Mouse (Mus musculus) left cerebral cortex, postnatal 14 days (tissue): ENCODE results near the gene Zfp13. TPM values are rescaled to one million over a fixed set of nuclear protein-coding genes. Genes with fewer than 3 reads are reported as not detected.
A peak's percentile ranks its signal among the peaks of the same experiment; 100 is the strongest.

Experiments
- DNase-seq, 2 experiments: peaks; one replicate each; pipeline ENCODE4 v3.0.0; 2021 to 2022; ENCODE audit warnings: low spot score in 2 of 2, mixed read lengths in 1 of 2
- intact Hi-C: fragments of 180-260 bp; cut with DNase I; formaldehyde crosslinking; loops from one replicate; pipeline ENCODE4 v1.15.1; 2025
- total RNA-seq, 2 experiments: library from RNA; stranded (reverse); gene quantifications; 2 replicates each; pipeline ENCODE4 v1.2.3; 2021

The Zfp13 gene
- total RNA-seq, 2 experiments from 2014 or later, result 28.3 to 29.0 TPM

DNA sequence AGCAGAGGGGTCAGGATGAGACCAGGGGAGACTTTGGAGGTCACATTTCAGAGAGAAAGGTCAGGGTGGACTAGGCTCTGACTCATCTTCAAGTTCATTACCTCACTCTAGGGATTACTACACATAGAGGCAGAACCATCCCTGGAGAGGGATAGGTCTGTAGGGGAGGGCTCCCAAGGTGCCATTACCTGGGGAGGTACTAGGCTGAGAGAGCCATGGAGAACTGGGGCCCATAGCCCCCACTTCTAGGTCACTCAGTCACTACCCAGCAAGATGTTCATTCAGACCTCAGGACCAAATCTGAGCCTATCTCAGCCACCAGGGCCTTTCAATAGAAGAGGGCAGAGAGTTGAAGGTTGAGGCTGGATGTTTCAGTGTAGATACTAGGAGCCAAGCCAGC is 45.0 kb downstream of the Zfp13 start:
- DNase-seq, result no peak
- intact Hi-C loops, result no loop called here

DNA sequence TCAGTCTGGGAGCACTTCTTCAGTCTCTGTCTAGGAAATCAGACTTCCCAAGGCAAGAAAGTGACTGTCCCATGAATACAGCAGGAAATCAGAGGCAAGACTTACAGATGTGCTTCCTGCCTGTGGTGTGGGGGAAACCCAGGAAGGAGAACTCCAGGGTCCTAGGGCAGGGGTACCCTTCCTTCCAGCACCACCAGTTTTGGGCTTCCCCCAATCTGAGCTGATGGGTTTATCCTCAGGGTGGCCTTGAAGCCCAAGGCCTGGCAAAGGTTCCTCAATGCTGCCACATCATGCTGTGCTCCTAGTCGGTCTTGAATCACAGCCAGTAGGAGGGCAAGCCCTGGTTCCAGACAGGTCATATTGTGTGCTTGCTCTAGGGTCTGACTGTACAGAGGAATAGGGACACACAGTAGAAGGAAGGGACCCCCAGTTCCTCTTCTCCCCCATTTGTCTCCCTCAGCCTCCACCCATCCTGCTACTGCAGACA is 45.6 kb downstream of the Zfp13 start:
- DNase-seq, result no peak
- intact Hi-C loops, result no loop called here

DNA sequence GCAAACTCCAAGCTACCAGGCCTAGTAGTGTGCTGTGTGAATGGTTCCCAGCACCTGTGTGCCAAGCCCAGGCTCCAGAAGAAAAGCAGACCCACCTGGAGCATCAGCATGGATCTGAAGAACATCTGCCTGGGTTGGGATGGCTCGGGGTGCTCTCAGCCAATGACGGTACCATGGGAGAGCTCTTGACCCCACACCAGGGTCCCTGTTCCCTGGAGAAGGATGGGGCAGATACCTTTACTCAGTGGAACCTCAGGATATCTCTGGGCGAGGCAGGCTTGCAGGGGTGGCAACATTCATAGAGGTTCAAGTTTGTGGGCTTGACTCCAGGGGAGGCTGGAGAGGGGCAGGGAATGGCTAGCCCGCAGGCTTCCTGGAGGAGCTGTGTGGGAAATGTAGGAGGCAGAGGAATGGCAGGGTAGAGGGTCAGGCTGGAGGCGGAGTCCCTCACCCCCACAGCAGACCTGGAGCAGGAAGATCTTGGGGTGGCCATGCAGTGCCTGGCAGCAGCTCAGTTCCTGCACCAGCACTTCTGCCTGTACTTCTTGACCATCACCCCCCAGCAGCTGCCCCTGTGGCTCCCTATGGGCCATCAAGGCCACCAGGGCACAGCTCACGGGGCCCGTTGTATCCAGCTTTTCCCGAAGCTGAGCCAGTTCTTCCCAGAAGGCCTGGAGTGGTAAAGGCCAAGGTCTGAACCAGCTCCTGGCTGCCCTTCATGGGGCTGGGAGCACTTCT is 46.2 kb downstream of the Zfp13 start:
- intact Hi-C loops, result no loop called here
- DNase-seq, result no peak

DNA sequence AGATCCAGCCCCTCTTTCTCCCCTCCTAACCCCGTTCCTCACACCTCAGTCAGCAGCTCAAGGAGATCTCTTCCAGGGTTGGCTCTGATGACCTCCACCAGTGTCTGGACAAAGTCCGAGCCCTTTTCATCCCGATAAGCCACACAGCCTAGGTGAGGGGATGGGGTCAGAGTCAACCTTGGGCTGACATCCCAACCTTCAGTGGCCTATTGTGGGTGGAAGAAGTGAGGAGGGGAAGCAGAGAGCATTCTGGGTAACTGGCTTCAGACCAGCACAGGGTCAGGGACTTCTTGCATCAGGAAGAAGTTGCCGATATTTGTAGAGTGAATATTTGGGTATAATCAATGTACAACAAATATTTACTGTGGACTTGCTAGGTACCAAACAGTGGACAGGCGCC is 47.3 kb downstream of the Zfp13 start:
- DNase-seq, result no peak

DNA sequence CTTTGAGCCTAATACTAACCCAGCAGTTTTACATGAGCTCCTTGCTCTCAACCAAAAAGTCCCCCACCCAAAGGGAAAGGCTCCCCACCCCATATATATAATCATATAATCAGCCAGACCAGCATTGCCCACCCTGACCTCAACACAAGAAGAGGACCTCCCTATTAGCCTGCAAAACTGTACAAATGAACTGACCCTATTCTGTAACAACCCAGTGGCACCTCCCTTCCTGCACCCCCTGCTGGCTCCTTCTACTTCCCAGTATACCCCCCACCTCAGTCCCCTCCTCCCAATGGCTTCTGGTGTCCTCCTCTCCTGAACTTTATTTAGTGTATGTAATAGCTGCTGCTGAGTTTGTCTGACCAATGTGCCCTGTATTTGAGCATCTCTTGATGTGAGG is 47.9 kb downstream of the Zfp13 start:
- intact Hi-C loops, result no loop called here

More for the DNA sequence above, 47.3 kb downstream of the Zfp13 start:
- intact Hi-C loops, result no loop called here

GRCm38 (mm10) chr17:23550856-23551255 is 48.4 kb downstream of the Zfp13 start:
- intact Hi-C loops, result no loop called here
- no peak for DNase-seq

More for the DNA sequence above, 47.9 kb downstream of the Zfp13 start:
- no peak for DNase-seq

GRCm38 (mm10) chr17:23550188-23550791 is 49.0 kb downstream of the Zfp13 start:
- intact Hi-C loops, result no loop called here
- DNase-seq, result peak; percentile 96 to 98

DNA sequence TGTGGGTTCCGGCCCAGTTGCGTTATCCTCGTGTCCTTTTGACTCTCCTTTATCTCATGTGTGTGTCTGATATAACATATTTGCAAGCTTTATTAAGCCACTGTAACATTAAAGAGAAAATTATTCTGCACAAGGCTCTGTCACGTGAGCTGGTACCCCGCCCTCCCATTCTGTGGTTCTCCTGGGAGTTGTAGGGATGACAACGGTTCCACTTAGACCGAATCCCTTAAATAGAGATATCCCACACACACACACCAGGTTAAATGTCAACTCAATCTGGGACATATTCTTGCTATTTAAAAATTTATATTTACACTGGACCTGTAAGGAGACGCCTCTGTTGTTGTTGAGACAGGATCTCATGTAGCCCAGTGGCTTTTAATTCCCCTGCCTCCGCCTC is 49.8 kb downstream of the Zfp13 start:
- no peak for DNase-seq
- intact Hi-C loops, result loop anchor here (5.0 kb wide), 1 partner anchor 357 kb away; the partner anchor contains the start of gene Zfp40

DNA sequence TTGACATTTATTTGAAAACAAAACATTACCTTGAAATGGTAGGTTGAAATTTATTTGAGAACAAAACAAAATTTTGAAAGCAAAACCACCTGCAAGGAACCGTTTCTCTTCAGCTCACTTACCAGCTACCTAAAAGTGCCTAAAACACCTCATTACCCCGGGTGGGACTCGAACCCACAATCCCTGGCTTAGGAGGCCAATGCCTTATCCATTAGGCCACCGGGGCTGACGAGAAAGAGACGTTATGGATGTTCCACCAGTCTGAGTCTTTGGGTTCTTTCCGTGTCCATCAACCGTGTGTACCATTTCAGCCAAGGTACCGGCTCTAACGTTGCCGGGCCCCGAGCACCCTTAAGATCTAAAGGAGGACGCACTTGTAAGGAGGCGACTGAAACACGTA is 50.7 kb downstream of the Zfp13 start:
- intact Hi-C loops, result loop anchor here (5.0 kb wide), 1 partner anchor 356 kb away; the partner anchor contains the start of gene Zfp40
- peak; percentile 63 to 92 for DNase-seq

GRCm38 (mm10) chr17:23547681-23548443 is 51.4 kb downstream of the Zfp13 start:
- no peak for DNase-seq
- intact Hi-C loops, result loop anchor here (5.0 kb wide), 1 partner anchor 356 kb away; the partner anchor contains the start of gene Zfp40

- peak; percentile 83 to 96 for DNase-seq
- intact Hi-C loops, result loop anchor here (5.0 kb wide), 1 partner anchor 355 kb away; the partner anchor contains the start of gene Zfp40
These were observed 52.4 kb downstream of the Zfp13 start for GRCm38 (mm10) chr17:23546702-23547505.

DNA sequence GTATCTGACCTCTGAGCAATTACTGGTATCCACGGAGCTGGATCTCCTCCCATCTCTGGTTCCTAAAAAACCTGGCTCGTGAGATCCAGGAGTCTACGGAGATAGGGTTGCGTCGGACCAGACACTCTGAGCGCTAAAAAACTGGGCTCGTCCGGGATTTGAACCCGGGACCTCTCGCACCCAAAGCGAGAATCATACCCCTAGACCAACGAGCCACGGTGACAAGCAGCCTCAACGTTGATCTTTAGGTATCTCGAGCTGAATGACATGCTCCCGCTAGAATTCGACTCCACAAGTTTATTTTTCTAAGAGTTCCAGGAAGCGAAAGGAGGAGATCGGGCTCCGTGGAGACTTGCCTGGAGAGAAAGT is 53.0 kb downstream of the Zfp13 start:
- peak; percentile 72 to 86 for DNase-seq
- intact Hi-C loops, result loop anchor here (5.0 kb wide), 1 partner anchor 354 kb away; the partner anchor contains the start of gene Zfp40

- intact Hi-C loops, result loop anchor here (5.0 kb wide), 1 partner anchor 354 kb away; the partner anchor contains the start of gene Zfp40
- DNase-seq, result no peak
These were observed 53.4 kb downstream of the Zfp13 start for GRCm38 (mm10) chr17:23545841-23546240.

DNA sequence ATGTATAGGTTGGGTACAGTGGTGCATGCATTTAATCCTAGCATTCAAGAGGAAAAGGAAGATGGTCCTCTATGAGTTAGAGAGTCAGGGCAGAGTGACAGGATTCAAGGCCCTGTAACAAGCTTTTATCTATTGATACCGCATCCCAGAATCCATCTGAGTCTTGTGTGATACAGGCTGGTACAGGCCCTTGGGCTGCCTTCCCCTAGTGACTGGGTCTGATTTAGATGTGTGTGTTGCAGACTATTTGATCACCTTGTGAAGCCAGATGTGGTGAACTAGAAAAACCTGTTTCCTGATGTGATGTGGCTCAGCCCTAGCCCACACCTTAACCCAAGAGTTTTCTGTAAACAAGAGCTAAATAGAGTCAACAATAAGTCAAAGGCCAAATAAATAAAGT is 54.5 kb downstream of the Zfp13 start:
- intact Hi-C loops, result loop anchor here (5.0 kb wide), 1 partner anchor 352 kb away; the partner anchor contains the start of gene Zfp40
- peak in 1 of 2 experiments; percentile 0 for DNase-seq

DNA sequence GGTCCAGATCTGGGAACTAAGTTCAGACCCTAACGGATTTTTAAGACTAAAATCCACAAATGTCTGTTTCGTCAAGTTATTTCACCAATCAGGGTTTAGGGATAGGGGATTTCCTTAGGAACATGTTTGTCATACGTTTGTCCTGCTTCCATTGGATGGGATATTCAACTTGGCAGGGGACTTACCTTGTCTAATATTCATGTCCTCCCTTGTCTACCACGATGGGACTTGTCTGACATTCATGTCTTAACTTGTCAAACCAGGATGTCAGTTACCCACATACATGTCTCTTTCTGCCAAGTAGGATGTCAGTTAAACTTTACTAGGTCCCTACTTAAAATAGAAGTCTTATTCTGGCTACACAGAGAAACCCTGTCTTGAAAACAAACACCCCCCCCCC is 55.3 kb downstream of the Zfp13 start:
- intact Hi-C loops, result no loop called here
- DNase-seq, result peak in 1 of 2 experiments; percentile 4

GRCm38 (mm10) chr17:23543325-23543724 is 56.0 kb downstream of the Zfp13 start:
- intact Hi-C loops, result no loop called here
- peak; percentile 0 to 1 for DNase-seq

DNA sequence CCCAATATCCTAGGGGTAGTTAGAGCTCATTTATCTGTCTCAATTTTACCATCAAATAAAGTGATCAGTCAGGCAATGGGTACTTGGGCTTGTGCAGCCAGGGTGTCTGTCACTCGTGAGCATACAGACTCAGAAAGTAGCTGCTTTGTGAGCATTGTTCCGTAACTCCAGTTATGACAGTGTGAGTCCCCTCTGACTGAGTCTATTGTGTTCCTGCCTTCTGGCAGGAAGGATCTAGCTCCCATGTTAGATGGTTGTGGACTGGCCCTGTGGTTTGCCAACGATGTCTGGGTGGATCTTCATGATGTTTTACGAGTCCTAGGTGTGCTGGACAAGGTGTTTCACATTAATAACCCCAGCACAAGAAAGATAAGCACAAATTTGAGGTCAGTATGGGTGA is 56.5 kb downstream of the Zfp13 start:
- intact Hi-C loops, result no loop called here
- DNase-seq, result peak; percentile 2

DNA sequence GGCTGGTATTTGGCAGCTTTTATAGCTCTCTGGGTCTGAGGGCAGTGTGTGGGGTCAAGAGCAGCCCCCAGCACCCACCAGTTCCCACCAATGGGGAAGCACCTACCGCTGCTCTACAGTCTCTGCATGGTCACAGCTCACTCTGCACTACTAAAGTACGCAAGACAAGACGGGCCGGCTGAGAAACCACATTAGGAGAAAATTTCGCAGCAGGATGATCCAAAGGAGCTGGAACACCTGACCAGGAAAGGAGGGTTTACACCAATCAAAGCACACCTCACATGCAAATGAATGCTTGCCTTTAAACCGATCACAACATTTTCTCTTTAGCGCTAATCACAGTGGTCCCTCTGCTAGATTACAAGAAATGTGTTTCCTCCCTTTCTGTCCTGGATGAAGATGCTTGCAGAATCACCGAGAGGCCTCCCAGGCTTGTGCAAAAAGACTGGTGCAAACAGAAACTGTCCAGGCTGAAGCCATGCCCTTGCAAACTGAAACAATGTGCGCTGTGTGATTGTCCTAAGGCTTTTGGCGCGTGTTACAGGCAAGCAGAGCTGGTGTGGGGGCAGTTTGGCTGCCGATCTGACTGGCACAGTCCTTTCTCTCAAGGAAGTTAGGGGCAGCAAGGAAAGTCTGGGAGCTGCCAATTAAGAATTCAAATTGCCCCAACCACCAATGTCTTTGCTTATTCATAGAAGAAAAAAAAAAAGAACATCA is 57.1 kb downstream of the Zfp13 start:
- intact Hi-C loops, result no loop called here
- peak; percentile 2 to 4 for DNase-seq
